Mouse (Mus musculus): ENCODE data around the gene Sult4a1.
"Not testable (repeated sequence)": the region's sequence is repeated elsewhere in the genome, so short reads cannot be mapped to it uniquely, and the experiment has no call there.

The Sult4a1 gene

DNA sequence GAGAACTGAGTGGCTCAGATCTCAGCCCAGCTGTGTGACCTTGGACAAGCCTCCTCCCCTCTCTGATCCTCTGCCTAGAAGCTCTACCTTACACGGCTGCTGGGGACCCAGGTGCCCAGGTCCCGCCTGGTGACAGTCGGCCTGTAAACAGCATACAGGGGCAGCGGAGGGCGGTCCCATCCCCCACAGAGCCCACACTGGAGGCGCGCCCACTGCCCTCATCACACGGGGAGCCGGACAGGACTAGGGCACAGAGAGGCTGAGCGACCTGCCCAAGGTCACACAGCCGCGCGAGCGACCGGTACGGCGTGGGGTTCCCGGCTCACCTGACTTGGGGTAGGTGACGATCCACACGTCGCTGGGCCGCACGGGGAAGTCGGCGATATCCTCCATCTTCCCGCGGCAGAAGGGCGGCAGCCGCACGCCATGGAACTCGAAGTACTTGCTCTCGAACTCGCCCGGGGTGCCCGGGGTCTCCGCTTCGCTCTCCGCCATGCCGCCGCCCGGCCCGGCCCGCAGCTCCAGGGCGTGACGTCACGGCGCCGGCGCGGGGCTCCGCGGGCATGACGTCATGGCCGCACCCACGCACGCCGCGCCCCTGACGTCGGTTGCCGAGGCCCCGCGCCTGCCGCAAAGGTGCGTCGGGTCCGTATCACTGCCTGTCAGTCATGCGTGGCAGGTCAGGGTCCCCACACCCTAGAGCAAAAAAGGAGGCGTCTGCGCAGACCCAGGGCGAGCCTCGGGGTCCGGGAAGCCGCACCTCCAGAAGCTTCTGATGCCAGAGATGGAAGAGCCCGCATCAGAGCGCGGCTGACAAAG is at the start of gene Sult4a1:
Sult4a1 (minus strand) TSS at position 650 of the 819 bp plus-strand sequence.
- in situ Hi-C loops (cut with MseI, MboI): no loop called here

DNA sequence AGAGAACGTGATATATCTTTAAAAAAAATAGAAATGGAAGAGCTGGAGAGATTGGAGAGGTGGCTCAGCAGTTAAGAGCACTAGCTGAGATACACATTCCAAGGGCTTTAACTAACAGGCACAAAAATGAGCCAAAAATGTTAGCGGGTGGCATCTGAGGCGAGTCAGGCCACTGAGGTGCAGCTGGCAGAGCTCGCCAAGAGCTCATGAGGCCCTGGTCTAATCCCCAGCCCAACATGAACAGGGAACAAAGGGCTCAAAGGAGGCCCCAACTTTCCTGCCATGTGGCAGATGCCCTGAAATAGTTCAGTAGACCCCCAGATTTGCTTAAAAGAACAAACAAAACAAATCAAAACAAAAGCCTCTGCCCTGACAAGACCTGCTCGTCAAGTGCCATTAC is 35.4 kb upstream of the Sult4a1 start:
- in situ Hi-C loops (cut with MseI, MboI): no loop called here

DNA sequence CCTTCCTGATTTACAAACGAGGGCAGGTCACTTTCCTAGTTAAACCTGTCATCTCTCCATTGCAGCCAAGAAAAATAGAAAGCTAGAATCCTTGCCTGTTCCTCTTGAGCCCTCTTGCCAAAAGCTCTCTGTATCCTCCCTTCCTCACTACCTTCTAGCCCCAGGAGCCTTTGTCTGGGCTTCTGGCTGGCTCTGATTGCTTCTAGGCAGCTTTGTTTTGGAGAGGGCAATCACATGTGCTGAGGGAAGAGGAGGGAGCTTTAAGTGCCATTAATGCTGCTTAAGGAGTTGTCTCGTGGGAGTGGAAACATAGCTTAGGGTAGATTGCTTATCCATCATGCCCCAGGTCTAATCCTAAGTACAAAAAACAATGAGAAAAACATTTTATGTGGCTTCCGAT is 34.6 kb upstream of the Sult4a1 start:
- in situ Hi-C loops (cut with MseI, MboI): no loop called here

DNA sequence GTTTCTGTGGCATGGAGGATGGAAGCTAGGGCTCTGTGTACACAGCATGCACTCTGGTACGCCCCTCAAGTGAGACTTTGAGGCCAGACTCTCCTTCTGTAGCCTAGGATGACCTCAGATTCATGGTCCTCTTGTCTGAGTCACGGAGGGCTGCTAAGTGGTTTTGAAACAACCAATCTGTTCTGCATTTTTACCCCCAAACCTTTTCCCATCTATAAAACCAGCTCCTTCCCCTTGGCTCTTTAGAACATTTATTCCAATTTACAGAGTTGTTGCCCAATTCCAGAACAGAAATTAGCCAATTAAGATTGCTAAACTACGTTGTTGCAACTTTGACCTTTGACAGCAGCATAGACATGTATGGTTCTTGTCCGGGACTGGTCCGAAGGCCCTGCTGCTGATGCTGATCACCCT is 34.0 kb upstream of the Sult4a1 start:
- in situ Hi-C loops (cut with MseI, MboI): no loop called here

DNA sequence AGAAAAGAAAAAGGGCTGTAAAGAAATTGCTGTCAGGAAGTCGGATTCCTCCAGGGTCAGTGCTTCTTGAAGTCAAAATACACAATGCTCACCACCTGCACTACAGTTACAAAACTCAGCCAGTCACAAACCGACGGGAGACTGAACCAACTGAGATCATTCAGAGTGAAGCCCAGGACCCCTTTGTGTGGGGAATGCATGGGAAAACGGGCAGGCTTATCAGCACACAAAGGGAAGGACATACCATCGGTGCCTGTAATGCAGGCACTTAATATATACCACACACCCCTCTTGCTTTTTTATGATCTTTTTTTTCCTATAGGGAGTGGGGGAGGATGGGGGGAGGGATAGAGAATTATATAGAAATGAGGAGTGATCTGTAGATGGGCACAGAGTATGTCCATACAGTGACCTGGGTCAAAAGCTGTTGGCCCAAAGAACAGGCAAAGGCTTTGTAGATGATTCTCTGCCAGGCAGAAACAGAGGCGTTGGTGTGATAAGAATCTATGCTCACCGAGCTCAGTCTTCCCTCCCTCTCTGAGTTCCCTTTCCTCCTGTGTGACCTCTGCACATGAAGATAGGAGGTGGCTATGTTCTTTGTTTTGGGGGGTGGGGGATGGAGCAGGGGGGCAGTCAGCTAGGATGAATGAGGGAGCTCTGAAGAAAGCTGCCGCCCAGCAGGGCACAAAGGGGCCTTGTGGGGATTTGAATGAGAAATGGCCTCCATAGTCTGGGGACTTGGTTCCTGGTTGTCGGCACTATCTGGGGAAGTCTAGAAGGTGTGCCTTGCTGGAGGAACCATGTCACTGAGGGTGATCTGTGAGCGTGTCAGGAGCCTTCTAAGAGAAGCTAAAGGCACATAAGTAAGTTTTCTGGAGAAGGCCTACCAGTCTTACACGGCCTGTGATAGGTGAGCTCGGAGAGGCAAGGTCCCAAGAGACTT is 31.2 kb upstream of the Sult4a1 start:
- in situ Hi-C loops (cut with MseI, MboI): no loop called here

DNA sequence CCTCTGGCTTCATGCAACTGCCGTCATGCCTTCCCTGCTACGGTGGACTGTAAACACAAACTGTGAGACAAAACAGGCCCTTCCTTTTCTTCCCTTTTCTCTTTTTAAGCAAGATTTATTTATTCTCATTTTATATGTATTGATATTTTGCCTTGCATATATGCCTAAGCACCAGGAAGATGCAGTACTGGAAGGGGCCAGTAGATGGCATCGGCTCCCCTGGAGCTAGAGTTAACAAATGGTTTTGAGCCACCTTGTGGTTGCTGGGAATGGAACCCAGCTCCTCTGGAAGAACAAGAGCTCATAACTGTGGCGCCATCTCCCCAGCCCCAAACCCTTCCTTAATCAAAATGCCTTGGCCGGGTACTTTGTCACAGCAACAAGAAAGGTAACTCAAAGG is 29.9 kb upstream of the Sult4a1 start:
- in situ Hi-C loops (cut with MseI, MboI): no loop called here

DNA sequence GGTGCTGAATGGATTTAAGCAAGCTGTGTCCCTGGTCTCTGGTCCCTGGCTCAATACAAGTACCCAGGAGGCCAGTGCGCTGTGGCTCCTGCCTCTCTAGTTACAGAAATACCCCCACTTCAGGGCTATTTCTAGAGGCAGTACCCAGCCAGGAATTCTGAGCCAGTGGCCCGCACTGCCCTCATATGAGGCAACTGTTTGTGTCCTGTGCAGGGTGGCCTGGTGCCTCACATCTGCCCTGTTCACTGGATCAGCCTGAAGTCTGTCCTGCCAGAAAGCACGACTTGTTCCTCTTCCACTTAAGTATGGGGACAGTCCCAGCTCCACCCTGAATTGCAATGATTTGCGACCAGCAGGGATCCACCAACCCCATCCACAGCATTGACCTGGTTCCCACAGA is 27.9 kb upstream of the Sult4a1 start:
- in situ Hi-C loops (cut with MseI, MboI): no loop called here

DNA sequence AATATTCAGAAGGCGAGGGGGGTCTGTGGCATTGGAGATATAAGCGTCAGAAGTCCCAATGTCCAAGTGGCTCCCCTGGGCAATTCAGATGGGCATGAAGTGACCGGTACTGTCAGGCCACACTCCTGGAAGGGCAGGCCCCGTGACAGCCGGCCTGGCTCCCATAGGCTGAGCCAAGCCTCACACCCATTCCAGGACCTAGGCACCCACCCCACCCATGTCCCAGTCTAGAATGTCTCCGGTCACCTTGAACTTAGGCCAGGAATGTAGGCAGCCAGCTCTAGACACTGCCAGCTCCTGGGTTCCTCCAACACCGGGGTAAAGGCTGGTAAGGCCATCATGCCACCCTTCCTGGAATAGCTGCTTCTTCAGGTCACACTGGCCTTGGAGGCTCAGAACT is 26.4 kb upstream of the Sult4a1 start:
- in situ Hi-C loops (cut with MseI, MboI): no loop called here

DNA sequence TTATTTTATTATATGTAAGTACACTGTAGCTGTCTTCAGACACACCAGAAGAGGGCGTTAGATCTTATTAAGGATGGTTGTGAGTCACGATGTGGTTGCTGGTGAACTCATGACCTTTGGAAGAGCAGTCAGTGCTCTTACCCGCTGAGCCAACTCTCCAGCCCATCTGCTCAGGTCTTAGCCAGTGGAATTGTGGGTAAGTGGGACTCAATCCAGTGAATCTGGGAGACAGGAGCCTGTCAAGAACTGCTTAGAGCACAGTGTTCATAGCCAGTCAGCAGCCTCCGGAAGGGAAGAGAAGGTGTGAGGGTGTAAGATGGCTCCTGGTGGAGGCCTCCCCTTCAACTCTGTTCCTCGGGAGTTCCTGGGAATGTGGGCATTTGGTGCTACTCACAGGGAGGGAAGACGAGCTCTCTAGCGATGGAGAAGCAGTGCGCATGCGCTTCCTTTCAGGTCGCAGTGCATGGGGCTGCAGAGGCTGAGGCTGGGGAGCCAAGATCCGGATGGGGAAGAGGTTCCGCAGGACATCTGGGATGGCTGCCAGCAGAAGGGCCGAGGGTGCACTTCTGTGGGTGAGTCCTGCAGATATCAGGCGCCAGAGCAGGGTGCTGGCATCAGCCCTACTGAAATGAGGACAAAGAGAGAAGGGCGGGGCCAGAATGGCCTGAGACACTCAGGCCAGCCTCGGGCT is 25.7 kb upstream of the Sult4a1 start:
- in situ Hi-C loops (cut with MseI, MboI): no loop called here

DNA sequence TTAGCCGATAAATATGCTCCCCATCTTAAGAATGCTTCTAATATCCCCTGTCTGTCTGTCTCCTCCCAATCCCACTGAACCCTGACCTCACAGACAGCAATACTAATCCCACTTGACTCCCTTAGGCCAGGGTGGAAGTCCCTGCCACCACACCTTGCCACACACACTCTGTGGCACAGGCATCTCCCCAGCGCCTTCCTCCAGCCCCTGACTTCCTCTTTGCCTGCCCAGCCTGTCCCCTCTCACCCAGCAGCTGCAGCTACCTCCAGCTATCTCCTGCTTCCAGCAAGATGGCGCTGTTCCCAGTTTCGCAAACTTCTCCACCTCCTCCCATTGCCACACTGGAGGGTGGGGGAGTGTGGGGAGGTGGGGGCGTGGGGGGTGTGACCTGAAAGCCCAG is 21.3 kb upstream of the Sult4a1 start:
- in situ Hi-C loops (cut with MseI, MboI): no loop called here

DNA sequence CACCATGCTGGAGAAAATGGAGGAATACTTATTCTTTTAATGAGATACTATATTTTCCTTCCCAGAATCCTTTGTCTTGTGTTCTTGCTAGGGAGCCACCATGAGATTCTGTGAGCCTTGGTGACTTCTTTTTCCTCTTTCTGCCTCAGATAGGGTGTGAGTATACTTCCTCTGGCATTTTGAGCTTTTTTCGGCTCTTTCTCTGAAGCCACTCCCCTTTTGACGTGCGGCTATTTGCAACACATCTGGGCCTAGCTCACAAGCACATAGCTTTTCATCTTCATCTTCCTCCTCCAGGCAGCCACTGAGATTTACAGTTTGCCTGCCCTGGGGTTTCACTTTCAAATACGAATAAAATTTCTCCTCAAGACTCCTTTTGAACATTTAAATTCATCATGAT is 20.9 kb upstream of the Sult4a1 start:
- in situ Hi-C loops (cut with MseI, MboI): no loop called here

DNA sequence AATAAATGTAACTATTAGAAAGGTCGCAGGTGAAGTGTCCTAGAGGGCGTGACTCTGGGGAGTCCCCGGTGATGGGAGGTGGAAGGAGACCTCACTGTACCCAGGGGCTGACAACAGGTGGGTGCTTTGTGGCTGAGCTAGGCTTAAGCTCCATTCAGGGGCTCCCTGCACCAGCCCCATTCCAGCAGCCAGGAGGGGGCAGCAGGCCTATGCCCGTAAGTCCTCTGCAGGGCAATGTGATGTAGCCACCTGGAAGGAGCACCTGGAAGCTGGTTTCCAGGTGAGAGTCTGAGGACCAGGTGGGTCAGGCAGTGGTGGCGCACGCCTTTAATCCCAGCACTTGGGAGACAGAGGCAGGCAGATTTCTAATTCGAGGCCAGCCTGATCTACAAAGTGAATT is 18.5 kb upstream of the Sult4a1 start:
- in situ Hi-C loops (cut with MseI, MboI): no loop called here

DNA sequence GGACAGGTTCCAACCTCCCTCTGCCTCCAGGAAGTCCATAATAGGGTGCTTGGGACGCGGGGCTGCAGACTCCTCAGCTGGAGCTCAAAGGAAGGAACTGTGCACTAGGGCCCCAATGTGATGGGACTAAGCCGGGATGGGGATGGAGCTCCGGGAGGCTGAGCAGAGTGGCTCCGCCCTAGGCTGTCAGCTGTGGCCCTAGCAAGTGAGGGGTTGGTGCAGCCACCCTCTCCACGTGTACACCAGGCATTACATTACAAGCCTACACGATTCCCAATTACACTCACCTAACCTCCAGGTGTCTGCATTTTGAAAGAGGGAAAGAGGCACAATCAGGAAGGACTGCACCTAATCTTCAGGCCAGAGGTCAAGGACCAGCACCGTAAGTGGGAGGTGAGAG is 17.5 kb upstream of the Sult4a1 start, which contains the start of gene Pnpla5:
Pnpla5 (minus strand) TSS at position 101 of the 400 bp plus-strand sequence.
- in situ Hi-C loops (cut with MseI, MboI): no loop called here

DNA sequence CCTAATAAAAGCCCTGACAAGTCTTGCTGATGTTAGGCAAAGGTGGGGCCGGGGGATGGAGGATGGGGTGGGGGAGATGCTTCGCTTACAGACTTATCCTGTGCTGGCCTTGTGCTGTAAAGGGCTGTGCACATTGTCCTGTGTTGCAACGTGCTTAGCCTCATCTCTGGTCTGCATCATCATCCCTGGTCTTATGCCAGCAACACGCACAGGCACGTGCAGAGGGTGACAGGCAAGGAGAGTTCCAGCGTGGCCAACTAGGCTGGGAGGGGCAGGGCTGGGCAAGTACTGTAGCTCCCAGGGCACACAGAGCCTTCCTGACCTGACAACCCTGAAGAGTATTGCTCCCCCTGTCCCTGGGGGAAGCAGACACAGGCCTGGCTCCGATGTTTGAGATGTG is 15.5 kb upstream of the Sult4a1 start:
- in situ Hi-C loops (cut with MseI, MboI): no loop called here

DNA sequence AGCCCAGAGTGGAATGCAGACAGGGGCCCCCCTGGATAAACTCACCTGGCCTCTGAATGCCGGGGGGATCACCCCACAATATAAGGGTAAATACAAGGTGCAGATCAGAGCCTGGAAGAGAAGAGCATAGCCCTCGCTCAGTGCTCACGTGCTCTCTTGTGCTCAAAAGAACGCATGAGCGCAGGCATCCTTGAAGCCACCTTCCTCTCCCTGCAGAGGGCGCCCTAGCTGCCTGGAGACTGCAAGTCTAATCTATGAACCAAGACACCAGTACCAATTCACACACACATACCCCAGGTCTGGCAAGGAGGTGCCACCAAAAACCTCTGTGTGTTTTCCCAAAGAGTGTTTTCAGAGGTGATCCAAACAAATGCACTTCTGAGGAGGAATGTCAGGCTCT is 15.1 kb upstream of the Sult4a1 start:
- in situ Hi-C loops (cut with MseI, MboI): no loop called here

DNA sequence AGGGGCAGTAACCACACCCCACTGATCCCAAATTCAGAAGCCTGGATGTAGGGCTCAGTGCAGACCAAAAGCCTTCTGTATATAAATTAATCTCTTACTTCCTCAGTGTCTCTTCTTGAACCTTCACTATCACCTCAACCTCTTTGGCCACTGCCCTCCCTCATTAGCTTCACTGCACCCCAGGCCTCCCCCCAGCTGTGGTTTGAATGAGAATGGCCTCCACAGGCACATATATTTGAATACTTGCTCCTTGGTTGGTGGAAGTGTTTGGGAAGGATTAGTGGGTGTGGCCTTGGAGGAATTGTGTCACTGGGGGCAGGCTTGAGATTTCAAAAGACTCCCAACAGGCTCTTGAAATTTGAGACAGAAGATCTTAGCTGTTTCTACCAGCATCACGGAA is 10.9 kb upstream of the Sult4a1 start:
- in situ Hi-C loops (cut with MseI, MboI): no loop called here

DNA sequence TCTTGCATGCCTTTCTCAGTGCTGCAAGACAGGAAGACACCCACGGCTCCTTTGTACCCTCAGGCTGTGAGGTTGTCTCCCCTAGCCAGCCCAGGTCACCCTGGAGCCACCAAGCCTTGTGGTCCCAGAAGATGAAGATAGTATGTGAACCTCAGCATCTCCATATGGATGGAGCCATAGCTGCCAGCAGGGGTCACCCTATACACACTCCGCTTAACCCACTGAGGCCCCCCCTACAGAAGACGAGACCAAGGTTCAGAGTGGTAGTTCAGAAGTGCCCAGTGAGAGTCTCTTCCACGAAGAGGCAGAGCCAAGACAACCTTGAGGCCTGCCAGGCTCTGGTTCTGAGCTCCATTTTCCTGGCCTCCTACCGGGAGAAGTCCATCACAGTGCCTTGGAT is 10.2 kb upstream of the Sult4a1 start:
- in situ Hi-C loops (cut with MseI, MboI): no loop called here

DNA sequence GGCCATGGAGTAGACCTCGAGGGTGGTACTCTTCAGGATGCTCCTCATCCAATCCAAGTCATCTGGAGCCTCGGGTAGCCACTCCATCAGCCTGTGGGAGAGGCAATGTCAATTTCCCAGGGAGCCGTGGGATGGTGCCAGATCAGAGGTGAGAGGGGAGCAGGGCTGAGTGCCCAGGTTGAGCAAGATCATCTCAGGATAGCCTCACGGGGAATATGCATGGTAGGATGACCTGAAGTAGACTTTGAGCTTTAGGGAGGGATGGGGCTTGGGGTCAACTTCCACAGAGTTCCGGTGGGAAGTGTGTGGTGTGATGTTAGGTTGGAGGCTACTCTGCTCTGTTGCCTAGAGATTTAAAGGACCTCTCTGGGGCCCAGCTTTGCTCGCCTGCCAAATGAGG is 8.3 kb upstream of the Sult4a1 start:
- in situ Hi-C loops (cut with MseI, MboI): no loop called here

DNA sequence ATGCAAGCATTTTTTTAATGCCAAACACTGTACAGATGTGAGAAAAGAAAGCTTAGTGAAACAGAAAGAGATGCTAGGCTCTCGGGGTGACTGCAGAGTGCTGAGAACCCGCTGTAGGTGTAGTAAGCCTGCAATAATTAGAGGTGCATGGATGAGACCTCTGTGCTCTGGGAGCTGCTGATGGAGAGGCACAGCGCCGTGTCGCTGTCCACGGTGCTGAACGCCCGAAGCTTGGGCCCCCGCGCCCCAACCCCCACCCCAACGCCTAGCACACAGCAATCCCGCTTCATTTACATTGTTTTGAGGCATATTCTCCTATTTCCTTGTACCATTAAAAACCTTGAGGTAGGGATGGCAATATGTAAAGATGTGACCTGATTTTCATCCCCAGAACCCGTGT is 3.3 kb upstream of the Sult4a1 start:
- in situ Hi-C loops (cut with MseI, MboI): no loop called here

DNA sequence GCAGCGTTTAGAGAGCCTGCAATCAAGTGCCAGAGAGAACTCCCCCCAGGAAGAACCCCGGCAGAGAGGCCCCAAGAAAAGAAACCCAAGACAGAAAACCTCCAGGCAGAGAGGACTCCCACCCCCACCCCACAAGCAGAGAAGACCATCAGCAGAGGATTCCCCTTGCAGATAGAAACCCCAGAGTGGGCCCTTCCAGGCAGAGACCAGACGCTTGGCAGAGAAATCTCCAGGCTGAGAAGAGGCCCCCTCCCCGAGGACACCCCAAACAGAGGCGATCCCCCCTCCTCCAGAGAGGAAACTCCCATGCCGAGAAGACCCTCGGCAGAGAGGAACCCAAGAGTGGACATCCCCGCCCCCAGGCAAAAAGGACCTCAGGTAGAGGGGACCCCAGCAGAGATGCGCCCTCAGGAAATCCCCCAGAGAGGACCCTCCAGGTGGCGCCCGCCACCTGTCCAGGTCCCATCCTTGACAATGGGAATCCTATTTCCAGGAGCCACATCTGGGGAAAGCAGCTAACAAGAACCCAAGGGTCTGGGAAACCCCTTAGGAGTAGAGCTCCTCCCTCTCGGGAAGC is 458 bp upstream of the Sult4a1 start:
- in situ Hi-C loops (cut with MseI, MboI): no loop called here

DNA sequence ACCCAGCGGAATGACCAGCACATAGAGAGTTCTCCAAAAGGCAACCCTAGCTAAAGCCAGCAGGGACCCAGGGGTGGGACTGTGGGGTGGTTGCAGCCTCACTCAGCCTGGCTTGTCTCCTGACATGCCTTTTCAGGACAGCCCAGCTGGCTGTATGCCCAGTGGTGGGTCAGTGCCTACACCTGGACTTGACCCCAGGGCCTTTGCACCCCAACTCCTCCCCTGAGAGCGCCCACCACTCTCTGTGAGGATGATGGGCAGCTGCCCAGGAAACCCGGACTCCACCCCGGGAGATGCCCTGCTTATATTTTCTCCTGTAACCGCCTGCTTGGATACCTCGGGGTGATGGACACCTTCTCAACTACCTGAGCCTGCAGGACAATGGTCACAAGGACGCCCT is 928 bp downstream of the Sult4a1 start:
- in situ Hi-C loops (cut with MseI, MboI): no loop called here

DNA sequence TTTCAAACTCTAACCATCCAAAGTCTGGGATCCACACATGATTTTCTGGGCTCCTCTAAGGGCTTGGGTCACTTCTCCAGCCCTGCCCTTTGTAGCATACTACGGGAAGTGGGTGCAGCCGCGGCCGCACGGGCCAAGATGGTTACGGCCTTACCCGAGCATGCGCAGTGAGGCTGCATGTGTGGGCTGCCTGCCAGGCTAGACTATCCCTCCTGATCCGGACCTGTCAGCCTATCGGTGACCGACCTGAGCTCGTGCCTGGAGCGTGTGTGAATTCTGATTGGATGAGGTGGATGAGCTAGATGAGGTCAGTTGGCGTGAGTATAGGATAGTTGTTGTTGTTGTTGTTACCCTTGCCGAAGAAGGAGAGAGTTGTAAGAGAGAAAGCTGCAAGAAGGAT is 8.0 kb downstream of the Sult4a1 start:
- in situ Hi-C loops (cut with MseI, MboI): not testable (repeated sequence)

All from mouse trophoblast stem cell (cell line).